Mouse (Mus musculus) MEL-GATA-1-ER (cell line): ENCODE measurements around the gene Smyd2.

ENCODE experiments used
- DNase-seq: peaks from one replicate; pipeline ENCODE4 v3.0.0-alpha.2; 2012; ENCODE audit warnings: low read depth; ENCODE audit errors: extremely low read depth

Gene Smyd2

GRCm38 (mm10) chr1:189833351-189833750 is 88.8 kb downstream of the Smyd2 start:
- no peak for DNase-seq

GRCm38 (mm10) chr1:189830797-189831232 is 91.3 kb downstream of the Smyd2 start:
- DNase-seq, result no peak
